Mouse (Mus musculus): ENCODE results near the gene Abcd3.

DNA sequence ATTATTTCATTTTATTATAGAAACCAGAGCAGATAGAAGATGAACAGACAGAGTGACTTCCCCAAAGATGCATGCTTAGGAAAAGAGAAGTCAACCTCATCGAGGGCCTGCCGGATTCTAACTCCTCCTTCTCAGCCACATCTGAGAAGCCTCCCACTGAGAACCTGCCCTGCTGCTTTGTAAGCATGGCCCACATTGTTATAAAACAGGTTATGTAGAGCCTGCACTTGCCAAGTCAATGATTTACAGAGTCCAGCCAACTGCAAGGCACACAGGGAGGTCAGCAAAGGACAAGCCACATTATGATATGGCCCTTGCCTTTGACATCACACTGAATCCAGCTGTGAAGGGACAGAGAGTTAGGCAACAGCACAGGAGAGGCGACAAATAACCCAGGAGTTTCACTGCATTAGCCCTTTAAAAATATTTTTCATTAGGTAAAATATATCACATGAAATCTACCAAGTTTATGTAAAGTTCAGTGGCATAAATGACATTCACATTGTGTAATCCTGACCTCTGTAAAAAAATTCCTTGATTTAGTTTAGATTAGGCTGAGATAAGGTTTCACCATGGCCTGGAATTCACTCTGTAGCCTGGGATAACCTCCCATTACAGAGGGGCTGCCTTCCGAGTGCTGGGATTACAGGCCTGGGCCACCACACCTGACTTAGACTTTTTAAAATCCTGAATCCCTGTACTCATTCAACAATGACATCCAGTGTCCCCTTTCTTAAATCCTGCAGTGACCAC is 37.1 kb upstream of the Abcd3 start:
- no peak for TF ChIP-seq MAFK (IDR thresholded peaks at IDR 0.05; ENCODE audit: borderline replicate concordance, low read depth, low read length)
- no peak for TF ChIP-seq SMC3 (IDR thresholded peaks at IDR 0.05; ENCODE audit: low read depth, low read length)
- no peak for TF ChIP-seq CTCF (IDR thresholded peaks at IDR 0.05 in 2 of 3, conservative IDR thresholded peaks at IDR 0.05 in 1 of 3; ENCODE audit: control insufficient read depth in 1 of 3, insufficient read depth in 1 of 3, low read depth in 2 of 3, low read length in 3 of 3, poor library complexity in 1 of 3, severe bottlenecking in 1 of 3)
- no peak for TF ChIP-seq ZKSCAN1 (IDR thresholded peaks at IDR 0.05; ENCODE audit: low read depth, low read length)
- no peak for TF ChIP-seq POLR2A (IDR thresholded peaks at IDR 0.05; ENCODE audit: control insufficient read depth in 1 of 2, insufficient read depth in 1 of 2, low read depth in 1 of 2, low read length in 2 of 2, poor library complexity in 1 of 2)
- TF ChIP-seq CHD1 (IDR thresholded peaks at IDR 0.05; ENCODE audit: low read depth, low read length), result no peak
- no peak for TF ChIP-seq BHLHE40 (IDR thresholded peaks at IDR 0.05; ENCODE audit: borderline replicate concordance, low read depth, low read length)

All from MEL (cell line).